Mouse (Mus musculus) MEL (cell line): ENCODE results near the gene Ccdc96.

Experiments
- CTCF ChIP-seq, 3 experiments: IDR thresholded peaks in 2 of 3; conservative IDR thresholded peaks in 1 of 3; 2 replicates each; pipeline ENCODE4 v1.5.1; 2011 to 2012; ENCODE audit warnings: low read length in 3 of 3, low read depth in 2 of 3, mild to moderate bottlenecking in 2 of 3, improper control_type of control experiment in 1 of 3, inconsistent platforms in 1 of 3, mixed read lengths in 1 of 3, moderate library complexity in 1 of 3; ENCODE audit not compliant: control insufficient read depth in 1 of 3, insufficient read depth in 1 of 3, poor library complexity in 1 of 3, severe bottlenecking in 1 of 3
- EP300 ChIP-seq, 2 experiments: IDR thresholded peaks; 2 replicates each; pipeline ENCODE4 v1.6.1; 2011; ENCODE audit warnings: improper control_type of control experiment in 2 of 2, low read length in 2 of 2, low read depth in 1 of 2, mild to moderate bottlenecking in 1 of 2
- MAFK ChIP-seq: IDR thresholded peaks from 2 replicates; pipeline ENCODE4 v1.6.1; 2011; ENCODE audit warnings: low read depth, mild to moderate bottlenecking, low read length, improper control_type of control experiment, borderline replicate concordance
- NRF1 ChIP-seq: IDR thresholded peaks from 2 replicates; pipeline ENCODE4 v1.6.1; 2014; ENCODE audit warnings: low read depth, mild to moderate bottlenecking, inconsistent platforms, low read length, improper control_type of control experiment, moderate library complexity; ENCODE audit not compliant: poor library complexity, insufficient read depth, severe bottlenecking
- UBTF ChIP-seq: IDR thresholded peaks from 2 replicates; pipeline ENCODE4 v1.6.1; 2012; ENCODE audit warnings: low read depth, mild to moderate bottlenecking, inconsistent platforms, low read length, improper control_type of control experiment, moderate library complexity, borderline replicate concordance; ENCODE audit not compliant: insufficient read depth
- USF2 ChIP-seq, 2 experiments: IDR thresholded peaks; 2 replicates each; pipeline ENCODE4 v1.6.1; 2011 to 2012; ENCODE audit warnings: improper control_type of control experiment in 2 of 2, low read length in 2 of 2, borderline replicate concordance in 1 of 2, inconsistent platforms in 1 of 2, low read depth in 1 of 2, mild to moderate bottlenecking in 1 of 2; ENCODE audit not compliant: insufficient read depth in 1 of 2

- peak; percentile 28; the same call in 1 of the 2 replicates for TF ChIP-seq UBTF
- peak; percentile 92 for TF ChIP-seq NRF1
- no peak for TF ChIP-seq EP300 (IDR thresholded peaks at IDR 0.05; ENCODE audit: low read depth in 1 of 2, low read length in 2 of 2)
- TF ChIP-seq CTCF (IDR thresholded peaks at IDR 0.05 in 2 of 3, conservative IDR thresholded peaks at IDR 0.05 in 1 of 3; ENCODE audit: control insufficient read depth in 1 of 3, insufficient read depth in 1 of 3, low read depth in 2 of 3, low read length in 3 of 3, poor library complexity in 1 of 3, severe bottlenecking in 1 of 3): peak in 2 of 3 experiments; percentile 69 to 89; a peak in 4 of 6 replicates
- TF ChIP-seq USF2 (IDR thresholded peaks at IDR 0.05; ENCODE audit: borderline replicate concordance in 1 of 2, insufficient read depth in 1 of 2, low read depth in 1 of 2, low read length in 2 of 2): no peak
- no peak for TF ChIP-seq MAFK
These were observed at the start of gene Ccdc96, which contains the start of gene Tada2b for GRCm38 (mm10) chr5:36484171-36484990.
